Mouse (Mus musculus): ENCODE data around the gene Atg13.

- TF ChIP-seq CTCF (IDR thresholded peaks at IDR 0.05; ENCODE audit: low read depth, low read length), result no peak
- no peak for TF ChIP-seq GATA1 (IDR thresholded peaks at IDR 0.05; ENCODE audit: borderline replicate concordance, low read length)
- no peak for TF ChIP-seq GATA2 (IDR thresholded peaks at IDR 0.05; ENCODE audit: borderline replicate concordance, low read depth, low read length)
- no peak for TF ChIP-seq TAL1 (conservative IDR thresholded peaks at IDR 0.05; ENCODE audit: low read depth, low read length)
Measured at GRCm38 (mm10) chr2:91706456-91706855, 3.9 kb downstream of the Atg13 start.

Data from G1E (cell line).